Mouse (Mus musculus): ENCODE data around the gene Tnnt2.

- TF ChIP-seq CTCF (IDR thresholded peaks at IDR 0.05; ENCODE audit: low read depth, low read length) (no peak), POLR2A (IDR thresholded peaks at IDR 0.05; ENCODE audit: borderline replicate concordance, low read depth, low read length) (no peak)
Observed at GRCm38 (mm10) chr1:135891424-135892216, 55.5 kb downstream of the Tnnt2 start.
